Mouse (Mus musculus): ENCODE results near the gene Irf6. TPM values are rescaled to one million over a fixed set of nuclear protein-coding genes. Genes with fewer than 3 reads are reported as not detected.

Gene Irf6
- 33.9 and 41.6 TPM in 2 replicates for polyA plus RNA-seq (2014; fragmentation: Nextera tagmentation; extraction: Ambion mirVana)

DNA sequence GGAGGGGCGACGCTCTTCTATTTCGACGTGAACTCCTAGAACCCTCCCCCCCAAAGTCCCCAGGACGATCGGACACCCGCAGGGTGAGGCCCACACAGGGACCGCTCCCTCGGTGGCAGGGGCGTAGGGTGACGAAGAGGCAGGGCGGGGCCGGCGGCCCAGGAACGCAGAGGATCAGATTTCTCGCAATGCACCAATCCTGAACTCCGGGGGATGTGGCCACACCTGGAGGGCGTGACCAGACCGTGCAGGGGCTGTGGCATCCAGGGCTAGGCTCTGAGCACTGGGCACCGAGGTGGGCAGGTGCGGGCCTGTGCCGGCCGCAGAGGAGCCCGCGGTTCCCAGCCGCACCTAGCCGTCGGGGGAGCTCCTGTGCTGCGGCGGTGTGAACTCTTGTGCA, at the start of gene Irf6:
Gene Irf6 (plus strand): TSS at position 240 of the 400 bp plus-strand sequence.
- peak within 1 kb of the TSS; percentile 58 for H3K4me2 ChIP-seq (ENCODE audit: low read depth, low read length)
- ATAC-seq (ENCODE audit: low read depth): peak; percentile 93
- peak within 1 kb of the TSS; percentile 51 for H3K9ac ChIP-seq (ENCODE audit: low read depth, low read length)
- no peaks in the 10 kb centered on the region for H3K9me3 ChIP-seq (ENCODE audit: control insufficient read depth, low read length)
- peak; percentile 93 for DNase-seq (ENCODE audit: low spot score)
- no peak within 1 kb of the TSS; the same call in 1 of the 2 replicates for H3K27ac ChIP-seq (replicated peaks; ENCODE audit: low read depth, low read length)
- H3K4me1 ChIP-seq (ENCODE audit: control insufficient read depth, insufficient read depth, low read length): peaks cover 26% of the 10 kb centered on the region
- H3K4me3 ChIP-seq (ENCODE audit: low read depth, low read length): peak within 1 kb of the TSS; percentile 43
- under 1% methylated on average over 27 of the region's 30 CpGs for WGBS
- no peaks in the 10 kb centered on the region for H3K36me3 ChIP-seq (ENCODE audit: control insufficient read depth, insufficient read depth, low read length)
- H3K27me3 ChIP-seq (replicated peaks; ENCODE audit: control insufficient read depth, insufficient read depth, low read length): peaks cover 24% of the 10 kb centered on the region

DNA sequence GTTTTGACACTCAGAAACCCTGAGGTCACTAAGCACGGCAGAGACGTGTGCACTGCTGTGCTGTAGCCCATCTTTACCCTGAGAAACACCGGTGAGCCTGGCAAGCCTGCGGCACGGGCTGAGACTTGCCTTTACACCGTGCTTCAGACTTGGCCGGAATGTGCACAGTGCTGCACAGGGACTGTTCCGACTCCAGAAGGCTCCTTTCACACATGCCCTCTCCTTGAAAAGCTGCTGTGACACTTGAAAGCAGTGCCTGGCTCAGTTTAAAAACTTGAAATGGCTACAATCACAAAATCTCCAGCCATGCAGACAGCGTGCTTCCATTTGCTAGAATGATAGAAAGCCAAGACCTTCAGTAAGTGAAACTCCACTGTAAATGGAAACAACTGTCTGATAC, 40.8 kb upstream of the Irf6 start:
- H3K4me3 ChIP-seq (ENCODE audit: low read depth, low read length): no peak overlapping the region
- H3K4me1 ChIP-seq (ENCODE audit: control insufficient read depth, insufficient read depth, low read length): no peaks in the 10 kb centered on the region
- H3K27ac ChIP-seq (replicated peaks; ENCODE audit: low read depth, low read length): no peak overlapping the region
- WGBS: 90% methylated on average over 9 of the region's 9 CpGs
- H3K9me3 ChIP-seq (ENCODE audit: control insufficient read depth, low read length): no peaks in the 10 kb centered on the region
- no peaks in the 10 kb centered on the region for H3K27me3 ChIP-seq (replicated peaks; ENCODE audit: control insufficient read depth, insufficient read depth, low read length)
- DNase-seq (ENCODE audit: low spot score): no peak
- H3K4me2 ChIP-seq (ENCODE audit: low read depth, low read length): no peak overlapping the region
- no peak for ATAC-seq (ENCODE audit: low read depth)
- H3K9ac ChIP-seq (ENCODE audit: low read depth, low read length): no peak overlapping the region
- H3K36me3 ChIP-seq (ENCODE audit: control insufficient read depth, insufficient read depth, low read length): peaks cover 100% of the 10 kb centered on the region

DNA sequence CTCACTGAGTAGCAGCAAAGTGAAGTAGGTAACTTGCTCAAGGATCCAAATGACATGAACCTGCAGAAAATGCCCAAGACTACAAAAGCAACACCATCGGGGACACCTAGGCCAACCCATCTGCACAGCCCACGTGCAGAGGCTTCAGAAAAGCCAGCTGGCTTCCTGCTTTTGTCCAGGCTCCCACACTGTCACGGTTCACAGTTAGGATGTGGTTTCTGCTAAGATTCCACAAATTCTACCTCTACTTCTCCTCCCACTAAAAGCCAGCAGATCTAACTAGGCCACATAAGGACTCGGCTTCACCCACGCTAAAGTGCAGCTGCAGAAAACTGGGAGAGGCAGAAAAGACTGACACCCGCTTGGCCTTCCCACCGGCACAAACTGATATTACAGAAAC, 30.1 kb upstream of the Irf6 start:
- WGBS: 89% methylated on average over 7 of the region's 7 CpGs
- peaks cover 86% of the 10 kb centered on the region for H3K36me3 ChIP-seq (ENCODE audit: control insufficient read depth, insufficient read depth, low read length)

GRCm38 (mm10) chr1:193123290-193123689, 29.6 kb upstream of the Irf6 start:
- H3K4me1 ChIP-seq (ENCODE audit: control insufficient read depth, insufficient read depth, low read length): no peaks in the 10 kb centered on the region
- ATAC-seq (ENCODE audit: low read depth): no peak
- H3K9ac ChIP-seq (ENCODE audit: low read depth, low read length): no peak overlapping the region
- H3K4me2 ChIP-seq (ENCODE audit: low read depth, low read length): no peak overlapping the region
- H3K9me3 ChIP-seq (ENCODE audit: control insufficient read depth, low read length): no peaks in the 10 kb centered on the region
- no peaks in the 10 kb centered on the region for H3K27me3 ChIP-seq (replicated peaks; ENCODE audit: control insufficient read depth, insufficient read depth, low read length)
- no peak for DNase-seq (ENCODE audit: low spot score)
- no peak overlapping the region for H3K27ac ChIP-seq (replicated peaks; ENCODE audit: low read depth, low read length)
- 87% methylated on average over 6 of the region's 6 CpGs for WGBS
- peaks cover 86% of the 10 kb centered on the region for H3K36me3 ChIP-seq (ENCODE audit: control insufficient read depth, insufficient read depth, low read length)
- H3K4me3 ChIP-seq (ENCODE audit: low read depth, low read length): no peak overlapping the region

More for the DNA sequence above, 30.1 kb upstream of the Irf6 start:
- no peak for DNase-seq (ENCODE audit: low spot score)
- no peak overlapping the region for H3K4me2 ChIP-seq (ENCODE audit: low read depth, low read length)
- no peaks in the 10 kb centered on the region for H3K4me1 ChIP-seq (ENCODE audit: control insufficient read depth, insufficient read depth, low read length)
- no peaks in the 10 kb centered on the region for H3K9me3 ChIP-seq (ENCODE audit: control insufficient read depth, low read length)
- no peak for ATAC-seq (ENCODE audit: low read depth)
- no peak overlapping the region for H3K4me3 ChIP-seq (ENCODE audit: low read depth, low read length)
- no peaks in the 10 kb centered on the region for H3K27me3 ChIP-seq (replicated peaks; ENCODE audit: control insufficient read depth, insufficient read depth, low read length)
- H3K27ac ChIP-seq (replicated peaks; ENCODE audit: low read depth, low read length): no peak overlapping the region
- H3K9ac ChIP-seq (ENCODE audit: low read depth, low read length): no peak overlapping the region

- Histone ChIP-seq H3K4me2 (ENCODE audit: low read depth, low read length) (no peak overlapping the region), H3K36me3 (ENCODE audit: control insufficient read depth, insufficient read depth, low read length) (peaks cover 62% of the 10 kb centered on the region), H3K27ac (replicated peaks; ENCODE audit: low read depth, low read length) (no peak overlapping the region), H3K27me3 (replicated peaks; ENCODE audit: control insufficient read depth, insufficient read depth, low read length) (no peaks in the 10 kb centered on the region), H3K4me1 (ENCODE audit: control insufficient read depth, insufficient read depth, low read length) (peaks cover 5% of the 10 kb centered on the region; the same call in 1 of the 2 replicates), H3K9me3 (ENCODE audit: control insufficient read depth, low read length) (no peaks in the 10 kb centered on the region), H3K9ac (ENCODE audit: low read depth, low read length) (no peak overlapping the region), H3K4me3 (ENCODE audit: low read depth, low read length) (no peak overlapping the region)
- 70% methylated on average over 4 of the region's 4 CpGs for WGBS
- ATAC-seq (ENCODE audit: low read depth) (no peak), DNase-seq (ENCODE audit: low spot score) (peak; percentile 22)
Observed at GRCm38 (mm10) chr1:193125835-193126234, 27.1 kb upstream of the Irf6 start.

- no peaks in the 10 kb centered on the region for H3K27me3 ChIP-seq (replicated peaks; ENCODE audit: control insufficient read depth, insufficient read depth, low read length)
- no peak for DNase-seq (ENCODE audit: low spot score)
- no peak overlapping the region for H3K4me2 ChIP-seq (ENCODE audit: low read depth, low read length)
- H3K9me3 ChIP-seq (ENCODE audit: control insufficient read depth, low read length): no peaks in the 10 kb centered on the region
- H3K36me3 ChIP-seq (ENCODE audit: control insufficient read depth, insufficient read depth, low read length): peaks cover 41% of the 10 kb centered on the region
- H3K4me3 ChIP-seq (ENCODE audit: low read depth, low read length): no peak overlapping the region
- no peak overlapping the region for H3K27ac ChIP-seq (replicated peaks; ENCODE audit: low read depth, low read length)
- H3K9ac ChIP-seq (ENCODE audit: low read depth, low read length): no peak overlapping the region
- ATAC-seq (ENCODE audit: low read depth): no peak
- 93% methylated on average over 6 of the region's 6 CpGs for WGBS
- peaks cover 5% of the 10 kb centered on the region; the same call in 1 of the 2 replicates for H3K4me1 ChIP-seq (ENCODE audit: control insufficient read depth, insufficient read depth, low read length)
Observed at GRCm38 (mm10) chr1:193128055-193128454, 24.9 kb upstream of the Irf6 start.

GRCm38 (mm10) chr1:193129321-193129720, 23.6 kb upstream of the Irf6 start:
- H3K27ac ChIP-seq (replicated peaks; ENCODE audit: low read depth, low read length): no peak overlapping the region
- no peak for ATAC-seq (ENCODE audit: low read depth)
- 22% methylated on average over 5 of the region's 5 CpGs for WGBS

GRCm38 (mm10) chr1:193129786-193130455, 23.0 kb upstream of the Irf6 start, which contains the start of gene Diexf:
Diexf (minus strand) TSS chr1:193130272.
- DNase-seq (ENCODE audit: low spot score) (peak; percentile 99), ATAC-seq (ENCODE audit: low read depth) (peak; percentile 95)
- H3K4me1 ChIP-seq (ENCODE audit: control insufficient read depth, insufficient read depth, low read length): peaks cover 5% of the 10 kb centered on the region; the same call in 1 of the 2 replicates
- peaks cover 22% of the 10 kb centered on the region for H3K36me3 ChIP-seq (ENCODE audit: control insufficient read depth, insufficient read depth, low read length)
- H3K4me3 ChIP-seq (ENCODE audit: low read depth, low read length): peak within 1 kb of the TSS; percentile 100
- no peaks in the 10 kb centered on the region for H3K9me3 ChIP-seq (ENCODE audit: control insufficient read depth, low read length)
- H3K4me2 ChIP-seq (ENCODE audit: low read depth, low read length): peak within 1 kb of the TSS; percentile 67
- H3K27ac ChIP-seq (replicated peaks; ENCODE audit: low read depth, low read length): no peak within 1 kb of the TSS
- H3K9ac ChIP-seq (ENCODE audit: low read depth, low read length): peak within 1 kb of the TSS; percentile 87
- no peaks in the 10 kb centered on the region for H3K27me3 ChIP-seq (replicated peaks; ENCODE audit: control insufficient read depth, insufficient read depth, low read length)
- WGBS: under 1% methylated on average over 55 of the region's 61 CpGs

More at GRCm38 (mm10) chr1:193129321-193129720, 23.6 kb upstream of the Irf6 start:
- Histone ChIP-seq H3K9ac (ENCODE audit: low read depth, low read length) (peak overlapping the region; percentile 87), H3K4me1 (ENCODE audit: control insufficient read depth, insufficient read depth, low read length) (peaks cover 5% of the 10 kb centered on the region; the same call in 1 of the 2 replicates), H3K4me2 (ENCODE audit: low read depth, low read length) (peak overlapping the region; percentile 67), H3K4me3 (ENCODE audit: low read depth, low read length) (peak overlapping the region; percentile 100), H3K27me3 (replicated peaks; ENCODE audit: control insufficient read depth, insufficient read depth, low read length) (no peaks in the 10 kb centered on the region), H3K9me3 (ENCODE audit: control insufficient read depth, low read length) (no peaks in the 10 kb centered on the region), H3K36me3 (ENCODE audit: control insufficient read depth, insufficient read depth, low read length) (peaks cover 28% of the 10 kb centered on the region)
- no peak for DNase-seq (ENCODE audit: low spot score)

GRCm38 (mm10) chr1:193130456-193130825, 22.5 kb upstream of the Irf6 start:
- H3K9me3 ChIP-seq (ENCODE audit: control insufficient read depth, low read length): no peaks in the 10 kb centered on the region
- no peaks in the 10 kb centered on the region for H3K27me3 ChIP-seq (replicated peaks; ENCODE audit: control insufficient read depth, insufficient read depth, low read length)
- peak; percentile 27 for ATAC-seq (ENCODE audit: low read depth)
- no peak for DNase-seq (ENCODE audit: low spot score)
- peak overlapping the region; percentile 58; the same call in 1 of the 2 replicates for H3K9ac ChIP-seq (ENCODE audit: low read depth, low read length)
- 30% methylated on average over 11 of the region's 11 CpGs for WGBS
- H3K4me3 ChIP-seq (ENCODE audit: low read depth, low read length): peak overlapping the region; percentile 100
- peaks cover 5% of the 10 kb centered on the region; the same call in 1 of the 2 replicates for H3K4me1 ChIP-seq (ENCODE audit: control insufficient read depth, insufficient read depth, low read length)
- H3K27ac ChIP-seq (replicated peaks; ENCODE audit: low read depth, low read length): no peak overlapping the region
- peak overlapping the region; percentile 67 for H3K4me2 ChIP-seq (ENCODE audit: low read depth, low read length)
- H3K36me3 ChIP-seq (ENCODE audit: control insufficient read depth, insufficient read depth, low read length): peaks cover 19% of the 10 kb centered on the region

All from embryonic facial prominence, embryonic 14.5 days (tissue).